Mouse (Mus musculus) stomach, postnatal 0 days (tissue): ENCODE results near the gene Dcbld2. TPM values are rescaled to one million over a fixed set of nuclear protein-coding genes. Genes with fewer than 3 reads are reported as not detected.
"Not testable (repeated sequence)": the region's sequence is repeated elsewhere in the genome, so short reads cannot be mapped to it uniquely, and the experiment has no call there.

Experiments used
- ATAC-seq: fragments of 200-750 bp; cut with Nextera tagmentation; 2 replicates; pipeline ENCODE4 v1.8.0; 2017; ENCODE audit not compliant: low FRiP score, low TSS enrichment
- DNase-seq: peaks from one replicate; pipeline ENCODE4 v3.0.0-alpha.2; 2016; ENCODE audit warnings: low spot score
- H3K27ac ChIP-seq: fragments of 300-500 bp; sonication (generic); replicated peaks from 2 replicates; pipeline ENCODE4 v1.5.1; 2014; ENCODE audit warnings: mild to moderate bottlenecking, control low read depth
- H3K27me3 ChIP-seq: fragments of 300-500 bp; sonication (generic); 2 replicates; pipeline ENCODE4 v1.6.1; 2014; ENCODE audit warnings: low read length; ENCODE audit not compliant: control insufficient read depth, insufficient read depth
- H3K36me3 ChIP-seq: fragments of 300-500 bp; sonication (generic); 2 replicates; pipeline ENCODE4 v1.6.1; 2014; ENCODE audit warnings: low read length, mixed read lengths; ENCODE audit not compliant: control insufficient read depth, insufficient read depth
- H3K4me1 ChIP-seq: fragments of 300-500 bp; sonication (generic); replicated peaks from 2 replicates; pipeline ENCODE4 v1.6.1; 2014; ENCODE audit warnings: antibody characterized with exemption; ENCODE audit not compliant: control insufficient read depth, insufficient read depth
- H3K4me2 ChIP-seq: fragments of 300-500 bp; sonication (generic); replicated peaks from 2 replicates; pipeline ENCODE4 v1.6.1; 2014; ENCODE audit warnings: low read depth, mild to moderate bottlenecking, control low read depth, moderate library complexity
- H3K4me3 ChIP-seq: fragments of 300-500 bp; sonication (generic); 2 replicates; pipeline ENCODE4 v1.5.1; 2014; ENCODE audit warnings: low read depth, low read length, control low read depth
- H3K9ac ChIP-seq: fragments of 300-500 bp; sonication (generic); 2 replicates; pipeline ENCODE4 v1.6.1; 2014; ENCODE audit warnings: mild to moderate bottlenecking, low read length, control low read depth, mixed read lengths
- H3K9me3 ChIP-seq: fragments of 300-500 bp; sonication (generic); 2 replicates; pipeline ENCODE4 v1.6.1; 2016; ENCODE audit warnings: low read length; ENCODE audit not compliant: control insufficient read depth
- CTCF ChIP-seq: IDR thresholded peaks from 2 replicates; pipeline ENCODE4 v1.5.1; 2016; ENCODE audit warnings: antibody characterized with exemption, low read depth, mild to moderate bottlenecking, moderate library complexity
- EP300 ChIP-seq: optimal IDR thresholded peaks from 2 replicates; pipeline ENCODE3; 2016; ENCODE audit warnings: antibody characterized with exemption
- WGBS: fragments of 180-500 bp; shearing (Covaris S2); extraction: QIAGEN DNeasy Blood & Tissue Kit; methylation state at CpG from one replicate; pipeline ENCODE4 v1.1.7; 2014; 5-methylcytosine and 5-hydroxymethylcytosine counted together
- polyA plus RNA-seq: library from polyadenylated mRNA; unstranded; fragments of >200 nt; fragmentation: Nextera tagmentation; extraction: Ambion mirVana; gene quantifications from 2 replicates; pipeline ENCODE4 v1.2.1, GENCODE M21; 2015

The Dcbld2 gene
- polyA plus RNA-seq, 1 experiment from 2014 or later: 3.7 TPM

GRCm38 (mm10) chr16:58453820-58454219, 45.6 kb downstream of the Dcbld2 start:
- Histone ChIP-seq H3K4me1 (no peaks in the 10 kb centered on the region), H3K4me3 (no peak overlapping the region), H3K27me3 (no peaks in the 10 kb centered on the region), H3K27ac (no peak overlapping the region), H3K9ac (no peak overlapping the region), H3K36me3 (0 out of 2 replicates have a peak, but pooled peaks cover 7% of the 10 kb centered on the region), H3K9me3 (no peaks in the 10 kb centered on the region), H3K4me2 (no peak overlapping the region)
- TF ChIP-seq EP300 (no peak), CTCF (no peak)
- ATAC-seq: no peak
- no peak for DNase-seq

DNA sequence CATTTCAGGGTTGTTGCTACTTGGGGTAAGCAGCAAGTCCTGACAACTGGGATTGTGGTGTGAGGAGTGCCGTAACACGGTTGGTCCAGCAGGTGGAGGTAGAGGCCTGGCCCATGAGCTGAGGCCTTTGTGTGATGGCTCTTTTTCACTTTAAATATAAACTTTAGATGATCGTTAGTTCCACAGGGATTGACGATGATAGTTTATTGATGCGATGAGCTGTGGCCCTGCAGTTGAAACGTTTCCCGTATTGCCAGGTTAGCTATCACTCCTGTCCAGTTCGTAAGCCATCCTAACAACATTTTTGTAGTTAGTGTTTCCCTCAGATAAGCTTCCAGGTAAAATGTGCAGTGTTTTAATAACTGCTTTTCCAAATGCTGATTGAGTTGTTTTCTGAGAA, 46.4 kb downstream of the Dcbld2 start:
- ATAC-seq: peak; percentile 71; the same call in 1 of the 2 replicates
- H3K4me1 ChIP-seq: no peaks in the 10 kb centered on the region

DNA sequence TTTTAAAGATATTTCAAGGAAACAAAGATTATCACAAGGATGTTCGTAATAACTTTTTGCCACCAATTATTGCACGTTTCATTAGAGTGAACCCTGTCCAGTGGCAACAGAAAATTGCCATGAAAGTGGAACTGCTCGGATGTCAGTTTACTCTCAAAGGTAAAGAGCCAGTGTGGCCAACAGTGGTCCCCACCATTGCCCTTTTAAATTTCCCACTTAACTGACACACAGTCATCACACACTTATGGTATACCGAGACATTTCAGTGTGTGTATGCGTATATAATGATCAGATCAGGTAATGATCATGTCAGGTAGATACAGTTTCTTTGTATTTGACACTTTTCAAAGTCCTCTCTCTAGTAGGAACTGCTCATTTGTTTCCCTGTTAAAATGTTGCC, 46.9 kb downstream of the Dcbld2 start:
- ATAC-seq (no peak), DNase-seq (no peak)
- no peaks in the 10 kb centered on the region for H3K4me1 ChIP-seq
- no peak overlapping the region for H3K4me3 ChIP-seq
- H3K9ac ChIP-seq: no peak overlapping the region
- H3K27me3 ChIP-seq: no peaks in the 10 kb centered on the region
- no peak overlapping the region for H3K4me2 ChIP-seq
- H3K9me3 ChIP-seq: no peaks in the 10 kb centered on the region
- 85% methylated on average over 5 of the region's 5 CpGs for WGBS
- H3K27ac ChIP-seq: no peak overlapping the region
- TF ChIP-seq EP300 (no peak), CTCF (no peak)
- H3K36me3 ChIP-seq: 0 out of 2 replicates have a peak, but pooled peaks cover 7% of the 10 kb centered on the region

More for the DNA sequence above, 46.4 kb downstream of the Dcbld2 start:
- H3K9me3 ChIP-seq: no peaks in the 10 kb centered on the region
- H3K9ac ChIP-seq: no peak overlapping the region
- no peak overlapping the region for H3K27ac ChIP-seq
- 0 out of 2 replicates have a peak, but pooled peaks cover 7% of the 10 kb centered on the region for H3K36me3 ChIP-seq
- H3K4me3 ChIP-seq: no peak overlapping the region
- H3K4me2 ChIP-seq: no peak overlapping the region
- no peaks in the 10 kb centered on the region for H3K27me3 ChIP-seq
- WGBS: 51% methylated on average over 8 of the region's 8 CpGs
- DNase-seq: peak; percentile 62
- TF ChIP-seq CTCF (peak; percentile 94), EP300 (no peak)

- TF ChIP-seq CTCF (no peak), EP300 (no peak)
- H3K4me1 ChIP-seq: no peaks in the 10 kb centered on the region
- no peak overlapping the region for H3K4me3 ChIP-seq
- no peaks in the 10 kb centered on the region for H3K27me3 ChIP-seq
- H3K27ac ChIP-seq: no peak overlapping the region
- WGBS: 90% methylated on average over 5 of the region's 5 CpGs
- ATAC-seq (no peak), DNase-seq (no peak)
- H3K4me2 ChIP-seq: no peak overlapping the region
- 0 out of 2 replicates have a peak, but pooled peaks cover 7% of the 10 kb centered on the region for H3K36me3 ChIP-seq
- H3K9me3 ChIP-seq: no peaks in the 10 kb centered on the region
- H3K9ac ChIP-seq: no peak overlapping the region
Observed at GRCm38 (mm10) chr16:58456445-58456844, 48.2 kb downstream of the Dcbld2 start.

DNA sequence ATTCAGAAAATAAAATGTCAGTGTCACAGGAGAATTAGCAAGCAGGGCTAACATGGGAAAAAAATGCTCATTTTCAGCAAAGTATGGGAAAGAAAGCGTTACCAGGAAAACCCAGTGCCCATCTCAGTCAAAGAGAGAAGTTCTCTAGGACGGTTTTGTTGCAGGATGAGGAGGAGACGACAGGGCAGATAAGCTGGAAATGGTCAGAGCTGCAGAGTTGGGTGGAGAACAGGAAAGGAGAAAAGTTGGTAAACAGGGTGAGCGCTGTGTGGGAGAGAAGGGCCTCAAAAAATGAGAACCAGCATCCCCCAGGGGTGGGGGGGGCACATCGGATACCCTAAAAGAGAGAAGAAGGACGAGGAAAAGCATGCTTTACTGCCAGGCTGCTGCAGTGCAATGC, 48.7 kb downstream of the Dcbld2 start:
- Histone ChIP-seq H3K9me3 (no peaks in the 10 kb centered on the region), H3K36me3 (0 out of 2 replicates have a peak, but pooled peaks cover 7% of the 10 kb centered on the region), H3K4me1 (no peaks in the 10 kb centered on the region), H3K27ac (no peak overlapping the region), H3K27me3 (no peaks in the 10 kb centered on the region), H3K9ac (no peak overlapping the region), H3K4me2 (no peak overlapping the region), H3K4me3 (no peak overlapping the region)
- 79% methylated on average over 6 of the region's 6 CpGs for WGBS
- DNase-seq: no peak
- no peak for TF ChIP-seq CTCF
- TF ChIP-seq EP300: no peak
- no peak for ATAC-seq

GRCm38 (mm10) chr16:58459966-58460365, 51.7 kb downstream of the Dcbld2 start:
- not testable (repeated sequence) for H3K27me3 ChIP-seq, H3K9me3 ChIP-seq, H3K4me1 ChIP-seq, H3K36me3 ChIP-seq, H3K9ac ChIP-seq, H3K27ac ChIP-seq, ATAC-seq, DNase-seq, H3K4me2 ChIP-seq, H3K4me3 ChIP-seq
- WGBS: 13% methylated on average over 3 of the region's 3 CpGs
